Mouse (Mus musculus): ENCODE data around the gene Myh10.

Gene Myh10

GRCm38 (mm10) chr11:68748121-68748520 is 56.8 kb downstream of the Myh10 start:
- DNase-seq (ENCODE audit: low spot score): no peak

- no peak for DNase-seq (ENCODE audit: low spot score)
Measured at GRCm38 (mm10) chr11:68750206-68750605, 58.8 kb downstream of the Myh10 start.

GRCm38 (mm10) chr11:68750938-68751337 is 59.6 kb downstream of the Myh10 start:
- DNase-seq (ENCODE audit: low spot score): peak; percentile 38

- no peak for DNase-seq (ENCODE audit: low spot score)
Measured at GRCm38 (mm10) chr11:68754283-68754682, 62.9 kb downstream of the Myh10 start.

GRCm38 (mm10) chr11:68756456-68757348 is 65.3 kb downstream of the Myh10 start:
- DNase-seq (ENCODE audit: low spot score): no peak

- no peak for DNase-seq (ENCODE audit: low spot score)
Measured at GRCm38 (mm10) chr11:68759691-68760090, 68.3 kb downstream of the Myh10 start.

GRCm38 (mm10) chr11:68761155-68761554 is 69.8 kb downstream of the Myh10 start:
- no peak for DNase-seq (ENCODE audit: low spot score)

GRCm38 (mm10) chr11:68761664-68762063 is 70.3 kb downstream of the Myh10 start:
- no peak for DNase-seq (ENCODE audit: low spot score)

GRCm38 (mm10) chr11:68764622-68765021 is 73.3 kb downstream of the Myh10 start:
- no peak for DNase-seq (ENCODE audit: low spot score)

- no peak for DNase-seq (ENCODE audit: low spot score)
Measured at GRCm38 (mm10) chr11:68767762-68768542, 76.6 kb downstream of the Myh10 start.

- DNase-seq (ENCODE audit: low spot score): no peak
Measured at GRCm38 (mm10) chr11:68769770-68770510, 78.6 kb downstream of the Myh10 start.

- peak; percentile 54 for DNase-seq (ENCODE audit: low spot score)
Measured at GRCm38 (mm10) chr11:68776147-68776655, 84.8 kb downstream of the Myh10 start.

GRCm38 (mm10) chr11:68777933-68778332 is 86.6 kb downstream of the Myh10 start:
- no peak for DNase-seq (ENCODE audit: low spot score)

GRCm38 (mm10) chr11:68778855-68779254 is 87.5 kb downstream of the Myh10 start:
- no peak for DNase-seq (ENCODE audit: low spot score)

- no peak for DNase-seq (ENCODE audit: low spot score)
Measured at GRCm38 (mm10) chr11:68779735-68780465, 88.5 kb downstream of the Myh10 start.

- peak; percentile 20 for DNase-seq (ENCODE audit: low spot score)
Measured at GRCm38 (mm10) chr11:68780466-68781114, 89.2 kb downstream of the Myh10 start.

GRCm38 (mm10) chr11:68782336-68782735 is 91.0 kb downstream of the Myh10 start:
- no peak for DNase-seq (ENCODE audit: low spot score)

GRCm38 (mm10) chr11:68785813-68786212 is 94.5 kb downstream of the Myh10 start:
- no peak for DNase-seq (ENCODE audit: low spot score)

- no peak for DNase-seq (ENCODE audit: low spot score)
Measured at GRCm38 (mm10) chr11:68787222-68787621, 95.9 kb downstream of the Myh10 start.

- DNase-seq (ENCODE audit: low spot score): no peak
Measured at GRCm38 (mm10) chr11:68790720-68791119, 99.4 kb downstream of the Myh10 start.

GRCm38 (mm10) chr11:68791794-68792193 is 100.4 kb downstream of the Myh10 start:
- no peak for DNase-seq (ENCODE audit: low spot score)
